Comparison of ENCODE assay signal across 19 mouse cellular contexts in genomic region chr4:144438672-144439071, GRCm38 (mm10). TPM values are rescaled to one million over a fixed set of nuclear protein-coding genes. Genes with fewer than 3 reads are reported as not detected.
DNase-seq lines count a peak whose midpoint lies in the region; TF ChIP-seq lines count a peak whose summit lies in the region.
"Had no signal": no experiment of that assay in that cellular context is flagged by ENCODE, and none has a peak within 500 bp of the region (broad histone marks: within the 10 kb centered on the region; RNA-seq: fewer than 3 reads in every experiment).

1700012P22Rik (minus strand) TSS chr4:144438772.

- H3K36me3 ChIP-seq in testis, adult 2 months (ENCODE audit: control insufficient read depth, insufficient read depth, low read length), result no peaks in the 10 kb centered on the region
- H3K36me3 ChIP-seq: G1E had no signal

- DNase-seq in testis, postnatal 10 days (ENCODE audit: low spot score), result no peak
- DNase-seq: adrenal gland, adult 2 months; adrenal gland, adult 8-10 months; adrenal gland, postnatal 10 days; adrenal gland, postnatal 14 days; adrenal gland, postnatal 25 days; adrenal gland, postnatal 36 days; B cell, adult 2 months; cerebellum, adult 11 months; cerebellum, adult 11-12 months; cerebellum, adult 18-20 months; cerebellum, adult 2 months had no signal

- H3K27me3 ChIP-seq in testis, adult 2 months (ENCODE audit: control insufficient read depth, insufficient read depth, low read length), result no peaks in the 10 kb centered on the region
- H3K27me3 ChIP-seq: Patski had no signal

- TF ChIP-seq CTCF in testis, adult 2 months (IDR thresholded peaks at IDR 0.05; ENCODE audit: control insufficient read depth, insufficient read depth, insufficient replicate concordance, low read depth, low read length), result no peak

- no peak within 1 kb of the TSS; the same call in 1 of the 2 replicates for H3K27ac ChIP-seq in testis, adult 2 months (ENCODE audit: control insufficient read depth, insufficient read depth, low read depth, low read length)

- no peak for TF ChIP-seq POLR2A in testis, adult 2 months (IDR thresholded peaks at IDR 0.05; ENCODE audit: control insufficient read depth, low read depth, low read length)

- H3K4me1 ChIP-seq in testis, adult 2 months (ENCODE audit: control insufficient read depth, insufficient read depth, low read length), result no peaks in the 10 kb centered on the region

- H3K4me3 ChIP-seq in testis, adult 2 months (ENCODE audit: control insufficient read depth, low read depth, low read length), result peak within 1 kb of the TSS; percentile 73

RNA-seq across cellular contexts. Expression of gene 1700012P22Rik, which starts in this region (rescaled TPM):
- 111 and 131 TPM in 2 replicates for polyA plus RNA-seq in testis, adult 2 months (2012; rRNA removed)
- polyA plus RNA-seq: activated CD4-positive, CD25-positive, alpha-beta regulatory T cell, adult 4 months; adrenal gland, adult 2 months; brain, embryonic 14.5 days; C2C12; CD4-positive, CD25-positive, alpha-beta regulatory T cell, adult 4 months; cerebellum, adult 2 months; G1E; Patski had no signal
